Mouse (Mus musculus): ENCODE measurements at regions not wholly inside any gene's neighbourhood (a gene's known extent, or its start where the extent isn't known, plus 50 kb on each side); places are given as distances from the start of the nearest gene placed in this dataset.
"Not testable (repeated sequence)": the region's sequence is repeated elsewhere in the genome, so short reads cannot be mapped to it uniquely, and the experiment has no call there.

DNA sequence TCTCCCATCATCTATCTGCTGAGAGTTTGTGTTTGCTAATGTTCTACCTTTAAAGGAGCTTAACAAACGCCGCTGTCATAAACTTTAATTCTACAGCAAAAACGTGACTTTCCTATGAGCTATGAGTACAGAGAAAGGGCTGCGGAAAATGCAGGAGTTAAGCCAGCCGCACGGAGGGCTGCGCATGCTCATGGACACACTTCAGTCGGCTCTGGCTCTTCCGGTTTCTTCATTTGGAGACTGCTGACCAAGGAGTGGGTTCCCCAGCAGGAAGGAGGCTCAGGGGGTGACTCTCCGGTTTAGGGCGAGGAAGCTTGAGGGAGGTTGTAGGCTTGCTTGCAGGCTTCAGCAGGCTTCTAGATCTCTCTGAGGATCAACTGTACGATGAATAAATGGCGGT, 59.3 kb downstream of the Sox2 start:
- DNase-seq: peak; percentile 33 to 47

DNA sequence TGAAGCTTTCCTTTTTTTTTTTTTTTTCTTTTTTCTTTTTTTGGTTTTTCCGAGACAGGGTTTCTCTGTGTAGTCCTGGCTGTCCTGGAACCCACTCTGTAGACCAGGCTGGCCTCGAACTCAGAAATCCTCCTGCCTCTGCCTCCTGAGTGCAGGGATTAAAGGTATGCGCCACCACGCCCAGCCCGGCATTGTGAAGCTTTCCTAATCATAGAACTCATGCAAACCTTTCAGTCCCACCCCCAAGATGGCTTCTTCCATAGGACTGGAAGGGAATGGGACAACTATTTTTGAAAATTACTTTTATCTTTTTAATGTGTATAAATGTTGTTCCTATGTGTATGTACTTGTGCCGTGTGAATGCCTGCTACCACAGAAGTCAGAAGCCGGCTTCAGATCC, 61.9 kb downstream of the Sox2 start:
- not testable (repeated sequence) for DNase-seq

DNA sequence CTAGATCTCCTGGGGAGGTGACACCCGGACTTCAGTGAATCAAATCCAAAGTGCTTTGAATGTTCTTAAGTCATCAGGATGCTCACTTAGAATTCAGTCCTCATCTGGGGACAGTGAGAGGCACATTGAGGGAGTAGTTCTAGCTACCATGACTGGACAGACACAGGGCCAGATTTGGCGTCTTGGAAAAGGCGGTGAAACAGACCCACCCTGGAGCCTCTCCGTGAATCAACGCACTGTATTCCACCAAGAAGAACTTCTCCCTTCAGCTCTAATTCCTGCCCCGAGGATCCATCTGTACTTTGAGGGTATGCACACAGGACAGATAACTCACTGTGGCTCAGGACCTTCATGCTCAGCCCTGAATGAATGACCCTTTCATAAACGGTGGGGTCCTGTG, 72.3 kb downstream of the Sox2 start:
- DNase-seq: no peak

DNA sequence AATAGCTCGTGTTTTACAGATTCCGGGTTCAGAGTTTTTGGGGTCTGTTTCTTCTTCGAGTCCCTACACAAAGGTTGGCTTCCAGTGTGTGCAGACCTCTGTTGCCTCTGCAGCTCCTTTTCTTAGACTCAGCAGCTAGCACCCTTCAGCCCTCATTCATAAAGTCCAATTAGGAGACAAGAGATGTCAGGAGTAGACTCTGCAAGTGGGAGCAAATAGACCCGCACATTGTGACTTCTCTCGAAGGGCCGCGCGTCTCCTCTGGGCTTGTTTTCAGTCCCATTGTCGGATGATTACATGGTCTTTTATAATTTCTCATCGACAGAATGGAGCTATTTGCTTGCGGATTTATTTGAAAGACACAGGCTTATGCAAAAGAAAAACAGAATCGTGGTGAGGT, 76.8 kb downstream of the Sox2 start:
- no peak for DNase-seq

DNA sequence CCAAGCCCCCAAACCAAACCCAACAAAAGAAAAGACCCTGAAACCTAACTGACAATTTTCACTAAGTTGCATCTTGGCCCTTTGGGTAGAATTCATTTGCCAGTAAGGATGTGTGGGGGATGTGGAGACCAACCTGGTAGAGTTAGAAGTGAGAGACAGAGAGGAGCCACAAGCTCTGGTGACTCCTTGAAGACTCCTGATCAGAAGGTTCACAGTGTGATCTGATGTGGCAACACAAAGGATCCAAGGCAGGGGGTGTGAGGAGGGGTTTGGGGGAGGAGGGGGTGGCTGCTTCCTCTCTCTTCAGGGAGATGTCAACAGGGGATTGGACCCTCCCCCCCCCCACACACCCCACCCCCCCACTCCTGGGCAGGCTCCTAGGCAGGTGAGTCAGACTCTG, 78.1 kb downstream of the Sox2 start:
- DNase-seq: no peak

DNA sequence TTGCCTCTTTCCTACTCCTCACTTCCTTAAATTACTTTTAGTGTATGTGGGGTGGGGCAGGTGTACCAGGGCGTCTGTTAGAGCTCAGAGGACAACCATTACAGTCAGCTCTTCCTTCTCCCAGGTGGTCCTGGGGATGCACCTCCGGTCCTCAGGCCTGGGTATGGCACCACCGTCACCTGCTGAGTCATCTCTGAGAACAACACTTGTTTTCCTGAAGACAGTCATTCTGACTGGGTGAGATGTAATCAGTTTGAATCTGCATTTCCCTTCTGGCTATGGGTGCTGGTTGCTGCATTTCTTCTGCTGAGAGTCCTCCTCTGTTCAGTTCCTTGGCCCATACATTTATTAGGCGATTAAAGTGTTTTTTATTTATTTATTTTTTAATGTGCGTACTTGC, 84.8 kb downstream of the Sox2 start:
- DNase-seq: no peak

DNA sequence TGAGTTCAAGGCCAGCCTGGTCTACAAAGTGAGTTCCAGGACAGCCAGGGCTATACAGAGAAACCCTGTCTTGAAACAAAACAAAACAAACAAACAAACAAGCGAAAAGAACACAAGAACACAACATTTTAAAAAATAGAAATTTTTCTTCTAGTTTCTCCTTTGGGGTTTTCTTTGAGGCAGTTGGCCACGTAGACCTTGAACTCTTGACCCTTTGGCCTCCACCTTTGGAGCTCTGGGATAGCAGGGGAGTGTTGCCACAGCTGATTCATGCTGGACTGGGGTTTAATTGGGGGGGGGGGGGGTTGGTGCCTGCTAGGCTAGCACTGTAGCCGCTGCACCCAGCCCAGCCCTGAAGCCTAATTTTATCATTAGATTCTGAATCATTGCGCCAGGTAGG, 87.8 kb downstream of the Sox2 start:
- DNase-seq: no peak

DNA sequence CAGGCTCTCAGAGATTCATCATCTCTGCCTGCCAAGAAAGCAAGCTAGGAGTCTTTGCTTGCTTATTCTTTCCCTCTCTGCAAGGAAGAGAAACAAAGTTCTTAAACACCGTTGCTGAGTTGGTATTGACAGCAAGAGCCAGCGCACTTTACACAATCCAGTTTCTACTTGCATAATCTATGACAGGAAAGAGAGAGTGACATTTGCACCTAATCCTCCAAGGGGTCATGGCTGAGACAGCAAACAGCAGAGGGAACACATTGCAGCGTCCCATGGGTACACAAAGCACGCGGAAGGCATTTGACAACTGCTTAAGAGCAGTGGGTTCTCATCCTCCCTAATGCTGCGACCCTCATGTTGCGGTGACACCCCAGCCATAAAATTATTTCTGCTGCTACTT, 88.7 kb downstream of the Sox2 start:
- peak in 1 of 2 experiments; percentile 5 for DNase-seq

DNA sequence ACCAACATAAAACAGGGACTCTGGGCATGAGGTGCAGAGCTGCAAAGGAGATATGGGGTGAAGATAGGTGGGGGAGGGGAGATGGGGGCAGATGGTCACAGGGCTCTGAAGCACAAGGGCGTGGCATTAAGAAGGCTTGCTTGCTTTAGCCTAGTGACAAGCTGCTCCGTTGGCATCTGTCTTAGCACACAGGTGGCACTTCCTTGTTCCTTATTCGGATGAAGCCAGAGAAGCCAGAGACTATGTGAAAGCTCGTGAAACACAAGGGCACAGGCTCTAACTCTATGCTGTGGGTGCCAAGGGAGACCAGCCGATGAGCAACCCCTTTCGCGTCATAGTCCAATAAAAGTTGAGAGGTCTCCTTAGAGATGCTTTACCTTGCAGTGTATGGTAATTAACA, 89.5 kb downstream of the Sox2 start:
- DNase-seq: no peak

DNA sequence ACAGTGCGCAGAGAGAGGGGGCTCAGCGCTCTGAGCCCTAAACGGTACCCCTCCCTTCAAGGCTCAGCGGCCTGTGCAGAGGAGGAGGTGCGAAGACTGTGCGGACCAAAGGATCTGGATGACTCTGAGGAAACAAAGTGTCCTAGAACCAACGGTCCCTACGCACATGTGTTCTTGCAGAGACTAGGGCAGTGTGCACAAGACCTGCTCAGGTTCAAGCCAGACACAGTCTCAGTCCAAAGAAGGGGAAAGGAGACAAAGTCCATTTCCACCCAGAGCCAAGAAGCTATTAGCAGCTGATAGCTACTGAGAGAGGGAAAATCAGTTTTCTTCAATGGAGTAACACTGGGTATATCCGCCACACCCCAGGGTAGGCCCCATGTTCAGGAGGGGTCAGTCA, 89.9 kb downstream of the Sox2 start:
- no peak for DNase-seq

DNA sequence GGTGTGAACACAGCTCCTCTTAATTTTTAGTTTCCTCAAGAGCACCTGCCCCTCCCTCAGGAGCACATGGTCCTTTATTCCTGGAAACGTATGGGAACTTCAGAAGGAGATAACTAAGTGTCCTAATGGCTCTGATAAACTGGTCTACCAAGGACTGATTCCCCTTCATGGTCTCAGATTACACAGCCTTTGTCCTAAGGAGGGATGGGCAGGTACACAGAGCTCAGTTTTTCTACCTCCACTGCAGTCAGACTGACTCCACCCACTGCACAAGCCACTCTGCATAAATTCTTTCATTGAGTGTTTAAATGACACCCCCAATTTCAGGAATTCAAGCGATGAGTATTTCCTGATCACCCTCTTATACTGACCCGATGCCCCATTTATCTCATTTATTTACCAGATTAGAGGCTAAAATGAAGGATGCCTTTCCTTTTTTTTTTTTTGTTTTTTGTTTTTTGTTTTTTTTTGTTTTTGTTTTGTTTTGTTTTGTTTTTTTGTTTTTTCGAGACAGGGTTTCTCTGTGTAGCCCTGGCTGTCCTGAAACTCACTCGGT, 95.1 kb downstream of the Sox2 start:
- DNase-seq: no peak

DNA sequence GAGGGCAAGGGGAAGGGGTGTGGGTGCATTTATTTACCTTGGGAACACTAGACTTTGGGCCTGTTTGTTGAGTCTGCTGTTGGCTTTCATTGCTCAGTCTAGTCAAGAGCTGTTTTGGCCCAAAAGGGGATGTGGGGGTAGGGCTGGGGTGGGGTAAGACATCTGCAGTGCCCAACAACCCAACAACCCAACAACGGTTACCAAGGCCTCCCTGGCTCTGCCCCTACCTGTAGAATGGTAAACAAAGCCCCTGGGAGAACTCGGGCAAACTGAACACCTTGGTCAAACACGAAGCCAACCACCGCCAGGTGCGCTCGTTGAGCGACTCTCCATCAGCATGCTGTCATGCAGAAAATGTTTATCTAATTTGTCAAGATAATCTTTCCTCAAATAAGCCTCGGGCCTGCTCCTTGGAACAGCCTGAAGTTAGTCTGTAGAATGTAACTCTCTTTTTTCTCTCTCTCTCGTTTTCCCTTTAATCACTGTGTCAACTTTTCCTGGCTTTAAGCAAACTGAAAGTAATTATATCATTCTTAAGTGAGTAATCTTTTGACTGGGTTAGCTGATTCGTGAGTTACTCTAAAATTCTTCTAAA, 97.4 kb downstream of the Sox2 start:
- DNase-seq: no peak

DNA sequence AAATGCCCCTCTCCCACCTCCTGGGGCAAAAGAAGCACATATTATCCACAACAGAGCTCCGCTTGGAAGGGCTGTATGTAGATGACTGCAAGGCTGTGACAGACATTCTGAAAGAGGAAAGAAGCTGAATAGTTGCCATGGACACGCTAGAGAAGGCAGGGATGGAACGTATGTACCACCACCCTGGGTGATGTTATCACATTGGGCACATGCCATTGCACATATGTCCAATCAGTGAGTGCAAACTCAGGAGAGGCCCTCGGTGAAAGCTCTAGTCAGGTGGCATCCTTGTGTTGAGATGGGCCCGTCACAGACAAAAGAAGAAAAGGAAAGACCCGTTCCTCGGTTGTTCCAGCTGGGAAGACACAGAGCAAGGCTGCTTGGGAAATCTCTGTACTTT, 99.8 kb downstream of the Sox2 start:
- DNase-seq: no peak

DNA sequence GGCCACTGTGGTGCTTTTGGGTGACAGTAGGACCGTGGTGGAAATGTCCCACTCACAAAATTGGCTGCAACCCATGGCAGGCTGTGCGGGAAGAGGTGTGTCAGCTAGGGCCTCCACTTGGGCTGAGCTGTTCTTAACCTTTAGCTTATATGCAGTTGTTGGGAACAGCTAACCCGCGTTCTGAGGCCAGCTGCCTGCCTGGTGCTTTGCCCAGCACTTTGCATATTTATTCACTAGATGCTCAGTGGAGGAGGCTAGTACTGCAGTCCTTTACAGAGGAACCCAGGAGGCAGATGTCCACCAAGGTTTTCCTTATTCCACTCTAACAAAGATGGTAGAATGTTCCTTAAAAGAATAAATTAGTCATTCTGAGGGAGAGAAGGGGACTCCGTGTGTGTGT, 101.3 kb downstream of the Sox2 start:
- no peak for DNase-seq

DNA sequence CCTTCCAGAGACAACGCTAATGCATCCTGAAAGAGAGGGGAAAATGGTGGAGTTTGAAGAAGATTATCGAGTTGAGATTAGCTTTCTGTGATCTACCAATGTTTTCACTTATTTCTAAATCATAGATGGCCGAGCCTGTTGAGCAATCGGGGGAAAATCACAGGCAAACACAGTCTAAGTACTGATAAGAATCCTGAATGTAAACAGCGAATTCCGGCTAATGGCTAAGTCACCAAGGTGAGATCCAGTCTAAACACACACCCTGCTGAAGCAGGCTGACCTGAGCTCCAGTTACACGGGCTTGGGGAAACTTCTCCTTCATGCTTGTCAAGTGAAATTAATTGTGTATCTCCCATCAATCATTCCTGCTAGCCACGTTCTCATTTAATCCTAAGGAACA, 103.4 kb downstream of the Sox2 start:
- DNase-seq: no peak

DNA sequence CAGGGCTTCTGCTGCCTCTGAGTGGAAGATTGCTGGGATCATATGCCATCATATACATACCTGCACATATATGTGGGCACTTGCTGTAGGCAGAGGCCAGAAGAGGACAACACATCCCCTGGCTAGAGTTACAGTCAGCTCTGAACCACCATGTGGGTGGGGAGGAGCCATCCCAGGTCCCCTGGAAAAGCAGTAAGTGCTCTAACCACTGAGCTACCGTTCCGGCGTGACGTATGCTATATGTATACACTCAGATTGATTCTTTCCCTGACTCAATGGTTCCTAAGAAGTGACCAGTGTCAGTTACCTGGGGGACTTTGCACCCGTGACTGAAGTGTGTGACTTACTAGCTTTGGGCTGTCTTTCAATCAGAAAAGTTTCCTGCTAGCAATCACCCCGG, 104.6 kb downstream of the Sox2 start:
- no peak for DNase-seq

DNA sequence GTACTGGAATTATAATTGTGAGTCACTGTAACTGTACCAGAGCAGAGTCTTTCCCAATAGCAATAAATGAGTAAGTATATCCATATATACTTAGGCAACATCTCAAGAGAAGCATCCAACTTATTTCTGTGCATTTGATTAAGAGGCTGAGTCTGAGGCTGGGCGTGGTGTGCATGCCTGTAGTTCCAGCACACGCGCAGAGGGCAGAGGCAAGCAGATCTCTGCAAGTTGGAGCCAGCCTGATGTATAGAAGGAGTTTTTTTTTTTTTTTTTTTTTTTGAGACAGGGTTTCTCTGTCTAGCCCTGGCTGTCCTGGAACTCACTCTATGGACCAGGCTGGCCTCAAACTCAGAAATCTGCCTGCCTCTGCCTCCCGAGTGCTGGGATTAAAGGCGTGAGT, 105.1 kb downstream of the Sox2 start:
- not testable (repeated sequence) for DNase-seq

DNA sequence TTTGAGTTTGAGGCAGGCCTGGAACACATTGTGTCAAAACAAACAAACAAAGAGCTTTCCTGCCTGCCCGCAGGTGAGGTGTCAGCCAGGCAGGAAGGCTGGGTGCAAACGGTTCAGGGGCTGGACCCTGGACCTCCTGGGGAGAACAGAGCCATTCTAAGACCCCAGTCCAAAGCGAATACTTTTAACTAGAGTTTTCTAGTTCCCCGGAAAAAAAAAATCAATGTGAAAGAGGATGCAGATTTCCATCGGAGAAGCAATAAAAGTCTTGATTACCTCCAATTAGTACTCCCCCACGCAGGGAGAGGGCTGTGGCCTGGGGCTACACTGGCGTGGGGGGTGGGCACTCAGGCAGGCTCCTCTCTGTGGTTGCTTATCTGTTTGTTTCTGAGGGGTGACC, 106.4 kb downstream of the Sox2 start:
- DNase-seq: no peak

DNA sequence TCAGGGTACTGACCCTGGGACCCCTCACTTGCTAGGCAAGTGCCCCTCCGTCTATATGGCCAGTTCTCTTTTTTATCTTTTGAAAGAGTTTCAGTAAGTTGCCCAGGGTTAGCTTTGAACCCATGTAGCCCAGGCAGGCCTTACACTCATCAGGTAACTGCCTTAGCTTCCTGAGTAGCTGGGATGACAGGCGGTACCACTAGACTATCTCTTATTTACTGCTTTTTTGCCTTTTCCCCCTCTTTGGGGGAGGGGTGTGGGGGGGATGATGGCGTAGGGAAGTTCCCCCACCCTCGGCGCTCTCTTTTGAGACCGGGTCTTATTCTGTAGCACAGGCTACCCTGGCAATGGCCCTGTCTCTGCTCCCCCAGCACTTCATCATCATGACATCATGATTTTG, 106.9 kb downstream of the Sox2 start:
- no peak for DNase-seq

DNA sequence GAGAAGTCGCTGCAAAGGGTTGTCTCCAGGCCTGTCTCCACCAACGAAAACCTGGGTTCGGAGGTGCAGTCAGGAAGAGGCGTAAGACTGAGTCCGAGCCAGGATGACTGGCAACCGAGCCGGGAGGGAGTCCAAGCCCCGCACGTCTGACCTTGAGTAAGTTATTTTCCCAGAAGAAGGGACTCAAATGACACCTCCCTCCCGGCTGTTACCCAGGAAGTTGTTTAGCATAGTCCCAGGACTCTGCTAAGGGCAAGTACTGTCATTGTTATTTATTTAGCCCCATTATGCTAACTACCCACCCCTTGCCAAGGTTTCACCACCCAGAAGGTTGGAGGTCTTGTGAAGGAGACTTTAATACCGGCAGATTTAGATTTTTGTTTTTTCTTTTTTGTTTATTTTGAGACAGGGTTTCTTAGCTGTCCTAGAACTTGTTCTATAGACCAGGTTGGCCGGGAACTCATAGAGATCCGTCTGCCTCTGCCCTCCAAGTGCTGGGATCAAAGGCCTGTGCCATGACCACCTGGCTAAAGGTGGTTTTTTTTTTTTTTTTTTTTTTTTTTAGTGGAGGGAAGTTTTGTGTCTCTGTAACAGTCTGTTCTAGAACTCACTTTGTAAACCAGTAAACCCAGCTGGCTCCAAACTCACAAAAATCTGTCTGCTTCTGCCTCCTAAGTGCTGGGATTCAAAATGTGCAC, 107.8 kb downstream of the Sox2 start:
- DNase-seq: no peak

DNA sequence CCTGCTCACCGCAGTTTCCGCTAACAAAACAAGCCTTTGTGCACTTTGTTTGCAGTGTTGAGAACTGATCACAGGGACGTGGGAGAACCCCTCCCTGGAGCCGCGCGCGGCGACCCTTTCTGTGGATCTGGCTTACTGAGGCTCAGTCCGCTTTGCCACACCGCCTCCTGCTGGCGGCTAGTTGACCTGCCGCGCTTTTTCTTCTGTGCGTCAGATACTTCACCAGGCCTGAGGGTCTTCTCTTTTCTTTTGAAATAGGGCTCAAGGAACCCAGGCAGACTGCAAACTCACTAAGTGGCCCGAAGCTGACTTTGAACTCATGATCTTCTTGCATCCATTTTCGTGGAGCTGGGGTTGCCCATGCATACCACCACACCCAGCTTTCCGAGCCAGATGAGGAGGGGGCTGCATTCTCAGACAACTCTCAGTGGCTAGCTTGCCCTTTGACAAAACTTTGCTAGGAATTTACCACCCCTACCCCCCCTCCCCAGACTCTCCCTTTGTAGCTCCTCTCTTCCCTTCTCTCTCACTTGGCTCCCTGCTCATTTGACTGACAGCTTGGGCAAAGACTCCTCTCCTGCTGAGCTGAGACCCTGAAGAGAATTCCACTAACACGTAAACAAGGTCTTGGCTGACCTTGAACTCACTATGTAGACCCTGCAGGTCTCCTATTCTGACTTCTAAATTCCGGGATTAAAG, 109.9 kb downstream of the Sox2 start:
- no peak for DNase-seq

DNA sequence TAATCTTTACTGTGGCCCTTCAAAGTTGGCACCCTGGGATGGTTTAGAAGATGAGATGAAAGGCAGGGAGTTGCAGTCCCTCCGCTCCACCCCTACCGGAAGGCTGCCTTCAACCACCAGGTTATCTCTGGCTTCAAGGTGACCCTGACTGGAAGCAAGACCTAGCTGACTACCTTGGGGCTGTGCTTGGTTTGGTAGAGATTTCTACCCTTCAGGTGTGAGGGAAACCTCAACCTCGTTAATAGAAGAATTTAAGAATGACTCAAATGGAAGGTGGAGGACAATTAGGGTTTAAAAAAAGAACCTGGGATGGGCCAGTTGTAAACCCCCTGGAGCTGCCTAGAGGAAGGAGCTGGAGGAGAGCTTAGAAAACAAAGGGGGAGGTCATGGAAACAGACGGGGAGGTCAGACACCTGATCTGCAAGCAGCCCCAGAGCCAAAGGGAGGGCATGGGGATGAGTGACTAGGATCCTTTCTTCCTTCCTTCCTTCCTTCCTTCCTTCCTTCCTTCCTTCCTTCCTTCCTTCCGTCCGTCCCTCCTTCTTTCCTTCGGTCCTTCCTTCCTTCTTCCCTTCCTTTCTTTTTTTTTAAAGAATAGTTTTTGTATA, 111.1 kb downstream of the Sox2 start:
- DNase-seq: no peak

DNA sequence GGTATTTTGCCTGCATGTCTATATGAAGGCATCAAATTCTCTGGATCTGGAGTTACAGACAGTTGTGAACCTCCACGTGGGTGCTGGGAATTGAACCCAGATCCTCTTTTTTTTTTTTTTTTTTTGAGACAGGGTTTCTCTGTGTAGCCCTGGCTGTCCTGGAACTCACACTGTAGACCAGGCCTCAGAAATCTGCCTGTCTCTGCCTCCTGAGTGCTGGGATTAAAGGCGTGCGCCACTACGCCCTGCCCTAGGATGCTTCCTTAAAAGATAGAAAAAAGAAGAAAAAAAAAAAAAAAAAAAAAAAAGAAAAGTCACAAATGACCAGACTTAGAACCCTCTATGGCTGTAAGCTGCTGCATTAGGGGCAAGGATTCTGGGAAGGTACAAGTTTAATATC, 111.6 kb downstream of the Sox2 start:
- DNase-seq: no peak

DNA sequence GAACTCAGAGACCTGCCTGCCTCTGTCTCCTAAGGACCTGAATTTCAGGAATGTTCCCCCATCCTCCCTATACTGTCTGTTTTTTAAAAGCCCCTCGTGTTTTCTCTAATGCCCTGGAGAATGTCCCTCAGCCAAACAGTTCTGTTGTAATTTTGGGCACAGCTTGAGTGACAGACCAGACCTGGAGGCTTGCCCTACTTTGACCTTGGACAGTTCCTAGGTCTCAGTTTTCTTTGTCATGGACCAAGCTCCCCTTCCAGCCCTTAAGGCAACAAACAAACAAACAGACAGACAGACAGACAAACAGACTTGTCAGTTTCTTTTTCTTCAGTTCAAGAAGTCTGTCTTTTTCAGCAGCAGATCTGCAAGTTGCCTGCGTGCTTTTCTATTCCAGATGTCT, 114.4 kb downstream of the Sox2 start:
- DNase-seq: no peak
